Mouse (Mus musculus): ENCODE results near the gene Gstm7.

Gene Gstm7

DNA sequence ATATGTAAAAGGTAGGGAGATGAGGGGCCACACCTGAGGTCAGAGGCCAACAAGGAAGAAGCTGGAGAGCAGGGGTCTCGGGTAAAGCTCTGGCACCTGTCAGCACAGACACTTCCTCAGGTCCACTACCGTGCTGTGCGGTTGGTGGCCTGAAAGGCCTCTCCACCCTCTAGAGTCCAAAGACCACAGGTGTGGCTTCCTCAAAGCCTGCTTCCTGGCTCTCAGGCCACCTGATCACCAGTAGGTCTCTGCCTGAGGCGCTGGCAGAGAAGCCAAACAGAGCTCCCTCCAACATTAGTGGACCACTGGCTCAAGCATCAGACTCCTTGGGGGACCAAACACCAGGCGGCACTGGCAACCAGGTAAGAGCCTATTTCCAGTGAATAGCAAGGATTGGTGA, 54.6 kb downstream of the Gstm7 start, which contains the start of gene Eps8l3:
TSS of gene Eps8l3 (plus strand) at position 225 of the 400 bp plus-strand sequence.
- no peak for DNase-seq (ENCODE audit: low read depth)

Data from c-Kit-positive CD71-positive TER-119-negative erythroid progenitor cells, embryonic 14.5 days (primary cell).